Mouse (Mus musculus) lung, adult 2 months (tissue): ENCODE results near the gene Gtdc1.

ENCODE experiments used
- CTCF ChIP-seq: fragments of 200-500 bp; IDR thresholded peaks from 2 replicates; pipeline ENCODE4 v1.5.1; 2011; ENCODE audit warnings: mild to moderate bottlenecking, low read length, control low read depth; ENCODE audit not compliant: insufficient read depth
- POLR2A ChIP-seq: fragments of 200-500 bp; IDR thresholded peaks from 2 replicates; pipeline ENCODE4 v1.6.1; 2011; ENCODE audit warnings: low read depth, mild to moderate bottlenecking, control low read depth, low read length, borderline replicate concordance; ENCODE audit errors: extremely low read depth

- no peak for TF ChIP-seq CTCF
- TF ChIP-seq POLR2A: no peak
Measured at GRCm38 (mm10) chr2:44954180-44954579, 26.7 kb upstream of the Gtdc1 start.
